Mouse (Mus musculus) liver, adult 10 weeks (tissue): ENCODE data around the gene Olfr837. TPM values are rescaled to one million over a fixed set of nuclear protein-coding genes. Genes with fewer than 3 reads are reported as not detected.

Experiments used
- polyA plus RNA-seq: library from polyadenylated mRNA; stranded (reverse); fragments of 350-450 nt; fragmentation: Illumina TruSeq; extraction: RNeasy Lipid Tissue Mini Kit (QIAGEN cat#74804); gene quantifications from one replicate; pipeline ENCODE4 v1.2.3, GENCODE M21; 2014; ENCODE audit warnings: low read depth, low replicate concordance

The Olfr837 gene
- polyA plus RNA-seq: not detected

GRCm38 (mm10) chr9:19136017-19136416, at the start of gene Olfr837:
Gene Olfr837 (plus strand): TSS chr9:19136317.

GRCm38 (mm10) chr9:19120082-19120481, 16.0 kb upstream of the Olfr837 start, which contains the start of gene Olfr836:
Gene Olfr836 (plus strand): TSS chr9:19120382.

GRCm38 (mm10) chr9:19177212-19177611, 41.1 kb downstream of the Olfr837 start, which contains the start of gene Olfr839-ps1:
Gene Olfr839-ps1 (minus strand): TSS chr9:19177312.

Other genes with a start within 250 kb of the Olfr837 start
- not detected for gene Olfr832, start 199.2 kb upstream of the Olfr837 start, polyA plus RNA-seq
- gene Olfr834, start 148.3 kb upstream of the Olfr837 start, polyA plus RNA-seq: not detected
- gene Olfr835, start 103.6 kb upstream of the Olfr837 start, polyA plus RNA-seq: not detected
- gene Olfr836, start 15.9 kb upstream of the Olfr837 start, polyA plus RNA-seq: not detected
- not detected for gene Olfr839-ps1, start 41.0 kb downstream of the Olfr837 start, polyA plus RNA-seq
- not detected for gene Olfr843, start 115.7 kb downstream of the Olfr837 start, polyA plus RNA-seq
- not detected for gene Olfr844, start 180.0 kb downstream of the Olfr837 start, polyA plus RNA-seq
- gene Olfr845, start 200.1 kb downstream of the Olfr837 start, polyA plus RNA-seq: not detected
- gene Olfr846, start 227.7 kb downstream of the Olfr837 start, polyA plus RNA-seq: not detected
- not detected for gene Olfr847, start 242.4 kb downstream of the Olfr837 start, polyA plus RNA-seq